Mouse (Mus musculus): ENCODE data around the gene Dntt. TPM values are rescaled to one million over a fixed set of nuclear protein-coding genes. Genes with fewer than 3 reads are reported as not detected.

Gene Dntt
- polyA plus RNA-seq, 1 experiment from 2014 or later, result 0.26 TPM

Other genes with a start within 250 kb of the Dntt start
- 27.8 and 30.0 TPM in 2 replicates for gene Ccnj, start 198.0 kb upstream of the Dntt start, polyA plus RNA-seq (2015; fragmentation: Nextera tagmentation; extraction: Ambion mirVana)
- 7.9 and 8.1 TPM in 2 replicates for gene Zfp518a, start 134.6 kb upstream of the Dntt start, polyA plus RNA-seq (2015; fragmentation: Nextera tagmentation; extraction: Ambion mirVana)
- gene Blnk, start 34.7 kb upstream of the Dntt start, polyA plus RNA-seq (2015; fragmentation: Nextera tagmentation; extraction: Ambion mirVana), result 0.31 and 0.32 TPM in 2 replicates
- gene Opalin, start 47.8 kb downstream of the Dntt start, polyA plus RNA-seq (2015; fragmentation: Nextera tagmentation; extraction: Ambion mirVana), result not detected in 2 replicates
- 1.4 and 1.6 TPM in 2 replicates for gene Tll2, start 177.6 kb downstream of the Dntt start, polyA plus RNA-seq (2015; fragmentation: Nextera tagmentation; extraction: Ambion mirVana)
- gene Tm9sf3, start 234.7 kb downstream of the Dntt start, polyA plus RNA-seq (2015; fragmentation: Nextera tagmentation; extraction: Ambion mirVana), result 89.9 and 93.0 TPM in 2 replicates